Mouse (Mus musculus) heart, postnatal 25 days (tissue): ENCODE measurements around the gene Olfr33. TPM values are rescaled to one million over a fixed set of nuclear protein-coding genes. Genes with fewer than 3 reads are reported as not detected.
A peak's percentile ranks its signal among the peaks of the same experiment; 100 is the strongest.

Source experiments
- DNase-seq: peaks from one replicate; pipeline ENCODE4 v3.0.0; 2022; ENCODE audit warnings: low spot score
- intact Hi-C: fragments of 180-260 bp; cut with DNase I; formaldehyde crosslinking; loops from one replicate; pipeline ENCODE4 v1.15.1; 2025
- total RNA-seq, 2 experiments: library from RNA; stranded (reverse); gene quantifications; 2 replicates each; pipeline ENCODE4 v1.2.3; 2021

The Olfr33 gene
- total RNA-seq, result not detected

DNA sequence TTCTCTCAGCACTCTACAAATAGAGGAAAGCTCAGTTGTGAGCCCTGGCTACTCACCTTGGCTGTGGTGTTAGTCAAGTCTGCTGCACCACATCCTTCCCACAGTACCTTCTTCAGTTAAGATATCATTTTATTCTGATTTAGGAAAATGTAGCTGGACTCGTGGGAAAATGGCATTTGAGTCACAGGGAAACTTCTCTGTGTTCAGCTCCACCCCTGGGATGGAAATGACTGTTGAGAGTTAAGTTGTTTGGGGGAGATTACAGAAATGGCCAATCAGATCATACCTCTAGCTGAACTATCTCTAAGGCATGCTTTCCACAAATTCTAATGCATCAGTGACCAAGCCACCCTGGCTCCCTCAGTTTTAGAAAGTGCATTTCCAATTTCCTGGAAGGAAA lies at the start of gene Olfr33:
Olfr33 (minus strand) TSS at position 101 of the 400 bp plus-strand sequence.
- intact Hi-C loops, result no loop called here

DNA sequence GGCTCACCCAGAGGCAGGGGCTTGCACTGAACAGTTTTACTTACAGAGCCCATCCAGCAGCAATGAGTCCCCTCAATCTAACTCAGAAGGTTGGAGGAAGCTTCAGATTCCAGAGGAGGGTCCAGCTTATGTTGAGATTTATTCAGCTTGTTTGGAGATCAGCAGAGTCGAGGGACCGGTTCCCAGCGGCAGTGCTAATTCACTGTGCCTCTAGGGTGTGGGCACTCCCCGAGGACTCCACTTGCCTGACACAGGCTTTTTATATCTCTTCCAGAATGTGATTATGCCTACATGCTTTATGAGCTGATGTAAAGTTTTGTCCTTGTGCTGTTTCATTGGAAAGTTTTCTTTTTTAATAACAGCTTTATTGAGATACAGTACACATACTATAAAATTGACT lies 40.4 kb upstream of the Olfr33 start, which contains the start of the genes Olfr560 and Olfr78:
Olfr560 (minus strand) TSS at position 101 of the 400 bp plus-strand sequence.
Olfr78 (minus strand) TSS at position 206 of the 400 bp plus-strand sequence.
- no peak for DNase-seq
- intact Hi-C loops, result no loop called here

More for the DNA sequence above, at the start of gene Olfr33:
- no peak for DNase-seq

DNA sequence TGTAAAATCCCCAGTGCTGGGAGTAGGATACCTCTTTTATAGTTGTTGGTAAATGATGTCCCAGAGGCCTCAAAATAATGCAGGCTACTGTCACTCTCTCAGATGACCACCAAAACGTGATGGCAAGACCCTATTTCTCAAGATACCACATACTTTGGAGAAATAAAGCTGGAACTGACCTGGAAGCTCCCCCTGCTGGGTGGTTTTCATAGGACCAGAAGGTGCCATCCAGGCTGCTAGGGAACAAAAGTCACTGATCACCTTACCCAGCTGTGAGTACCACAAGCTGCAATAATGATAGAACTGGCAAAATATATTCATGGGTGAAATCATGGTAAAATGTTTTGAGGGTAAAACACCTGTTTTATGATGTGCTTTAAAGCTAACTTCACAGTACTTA lies 33.2 kb upstream of the Olfr33 start:
- DNase-seq, result no peak
- intact Hi-C loops, result loop anchor here (5.0 kb wide), 2 partner anchors 85 to 240 kb away; no protein-coding TSS in a partner anchor

DNA sequence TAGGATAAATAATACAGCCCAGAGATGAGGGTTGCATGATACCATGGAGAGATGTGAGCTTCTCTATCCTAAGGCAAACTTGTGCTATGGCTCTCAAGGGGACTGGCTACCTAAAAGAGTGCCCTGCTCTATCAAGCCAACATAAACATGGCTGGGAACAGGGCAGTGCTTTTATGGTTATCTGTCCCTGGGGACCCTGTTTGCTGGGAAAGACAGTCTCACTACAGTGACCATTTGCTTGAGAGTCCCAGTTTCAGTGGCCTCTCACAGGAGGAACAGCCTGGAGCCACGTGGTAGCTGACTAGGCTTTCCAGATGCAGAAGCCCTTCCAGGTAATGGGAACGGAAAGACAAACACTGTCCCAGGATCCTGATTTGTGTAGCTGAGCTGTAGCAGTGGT lies 18.8 kb upstream of the Olfr33 start:
- DNase-seq, result no peak
- intact Hi-C loops, result no loop called here

DNA sequence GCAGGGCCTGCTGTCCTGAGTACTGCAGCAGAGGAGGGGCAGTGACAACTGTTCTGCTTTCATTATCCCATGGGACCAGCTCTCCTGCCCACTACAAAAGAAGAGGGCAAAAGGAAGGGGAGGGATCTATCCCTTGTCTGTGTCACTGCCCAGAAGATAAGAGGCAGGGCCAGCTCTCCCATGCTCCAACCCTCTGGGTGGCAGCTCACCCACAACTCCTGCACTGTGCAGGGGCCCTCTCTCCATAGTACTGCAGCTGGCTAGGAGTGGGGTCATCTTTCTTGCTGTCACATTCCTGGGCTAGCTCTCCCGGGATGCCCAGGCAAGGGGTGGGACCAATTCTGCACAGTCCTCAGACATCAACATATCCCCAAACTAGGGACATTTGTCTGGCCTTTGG lies 14.9 kb upstream of the Olfr33 start:
- DNase-seq, result no peak
- intact Hi-C loops, result no loop called here

DNA sequence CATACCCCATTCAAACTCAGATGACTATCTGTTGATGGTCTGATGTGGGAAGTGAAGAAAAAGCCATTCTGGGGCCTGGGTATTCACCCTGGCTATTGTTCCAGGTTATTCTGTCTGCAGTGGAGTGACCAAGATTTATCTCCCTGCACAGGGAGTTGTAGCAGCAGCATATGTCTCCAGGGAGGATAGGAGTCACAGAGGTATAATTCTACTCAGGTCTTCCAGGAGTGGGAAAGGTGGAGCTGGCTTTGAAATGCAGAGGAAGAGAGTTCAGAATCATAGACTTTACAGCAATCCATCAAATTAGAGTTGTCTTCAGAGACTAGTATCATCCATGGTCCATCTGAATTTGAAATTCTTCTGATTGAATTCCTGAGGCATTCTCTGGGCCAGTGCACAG lies 8.5 kb upstream of the Olfr33 start, which contains the start of gene Olfr559:
Olfr559 (minus strand) TSS at position 101 of the 400 bp plus-strand sequence.
- intact Hi-C loops, result no loop called here
- no peak for DNase-seq

DNA sequence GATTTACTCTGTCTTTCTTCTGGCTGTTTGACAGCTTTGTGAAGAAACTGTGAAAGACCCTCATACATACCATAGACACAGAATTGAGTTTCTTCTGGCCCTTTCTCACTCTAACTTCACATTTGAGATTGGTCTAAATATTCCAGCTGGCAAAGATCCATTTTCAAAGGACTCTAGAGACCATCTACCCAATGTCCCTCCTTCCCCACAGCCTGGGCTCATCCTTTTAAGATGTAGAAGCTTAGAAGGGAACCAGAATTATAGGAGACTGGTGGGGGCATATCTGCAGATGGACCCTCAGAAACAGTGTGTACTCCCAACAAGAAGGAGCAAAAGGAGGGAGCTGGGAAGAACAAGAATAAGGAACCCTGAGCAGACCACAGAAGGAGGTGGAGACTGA lies 17.0 kb downstream of the Olfr33 start, which contains the start of gene Olfr558:
Olfr558 (plus strand) TSS at position 301 of the 400 bp plus-strand sequence.
- intact Hi-C loops, result no loop called here
- no peak for DNase-seq

DNA sequence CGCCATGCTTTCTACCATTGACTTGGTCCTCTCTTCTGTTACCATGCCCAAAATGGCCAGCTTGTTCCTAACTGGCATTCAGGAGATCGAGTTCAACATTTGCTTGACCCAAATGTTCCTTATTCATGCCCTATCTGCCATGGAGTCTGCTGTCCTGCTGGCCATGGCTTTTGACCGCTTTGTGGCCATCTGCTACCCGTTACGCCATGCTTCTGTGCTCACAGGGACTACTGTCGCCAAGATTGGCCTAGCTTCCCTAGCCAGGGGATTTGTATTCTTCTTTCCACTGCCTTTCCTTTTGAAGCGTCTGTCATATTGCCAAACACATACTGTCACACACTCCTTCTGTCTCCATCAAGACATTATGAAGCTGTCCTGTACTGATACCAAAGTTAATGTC lies 20.4 kb downstream of the Olfr33 start:
- intact Hi-C loops, result no loop called here
- no peak for DNase-seq

DNA sequence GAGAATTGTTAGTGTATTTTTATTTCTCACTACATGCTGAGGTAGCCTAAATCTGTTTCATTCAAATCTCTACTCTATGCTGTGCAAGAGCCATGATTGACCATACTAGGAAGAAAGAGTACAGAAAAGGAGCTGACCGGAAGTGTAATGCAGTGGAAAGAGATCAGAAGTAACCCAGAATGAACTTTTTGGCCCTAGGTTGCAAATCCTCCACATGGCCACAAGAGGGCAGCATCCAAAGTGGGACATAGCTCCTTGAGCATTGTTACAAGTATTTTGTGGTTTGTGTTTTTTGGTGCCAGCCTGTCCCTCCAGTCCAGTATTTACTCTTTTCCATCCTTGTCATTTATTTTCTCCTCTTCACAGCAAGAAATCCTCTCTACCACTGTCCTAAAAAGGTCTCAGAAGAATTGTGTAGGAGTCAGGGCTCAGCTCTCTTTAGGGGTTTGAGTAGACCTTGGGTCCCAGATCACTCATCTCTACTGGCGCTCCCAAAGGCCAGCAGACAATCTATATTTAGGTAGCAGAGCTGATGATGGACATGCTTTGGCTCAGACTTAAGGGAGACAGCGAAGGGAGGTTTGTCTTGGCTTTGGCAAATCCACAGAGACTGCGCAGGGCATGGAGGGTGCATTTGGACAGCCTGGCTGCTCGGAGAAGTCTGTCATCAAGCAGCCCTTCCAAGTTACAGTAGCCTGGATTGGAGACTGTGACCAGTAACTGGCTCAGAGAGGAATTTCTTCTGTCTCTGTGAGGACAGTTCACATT lies 23.3 kb downstream of the Olfr33 start, which contains the start of gene Olfr557:
Olfr557 (plus strand) TSS at position 553 of the 768 bp plus-strand sequence.
- no peak for DNase-seq
- intact Hi-C loops, result no loop called here

DNA sequence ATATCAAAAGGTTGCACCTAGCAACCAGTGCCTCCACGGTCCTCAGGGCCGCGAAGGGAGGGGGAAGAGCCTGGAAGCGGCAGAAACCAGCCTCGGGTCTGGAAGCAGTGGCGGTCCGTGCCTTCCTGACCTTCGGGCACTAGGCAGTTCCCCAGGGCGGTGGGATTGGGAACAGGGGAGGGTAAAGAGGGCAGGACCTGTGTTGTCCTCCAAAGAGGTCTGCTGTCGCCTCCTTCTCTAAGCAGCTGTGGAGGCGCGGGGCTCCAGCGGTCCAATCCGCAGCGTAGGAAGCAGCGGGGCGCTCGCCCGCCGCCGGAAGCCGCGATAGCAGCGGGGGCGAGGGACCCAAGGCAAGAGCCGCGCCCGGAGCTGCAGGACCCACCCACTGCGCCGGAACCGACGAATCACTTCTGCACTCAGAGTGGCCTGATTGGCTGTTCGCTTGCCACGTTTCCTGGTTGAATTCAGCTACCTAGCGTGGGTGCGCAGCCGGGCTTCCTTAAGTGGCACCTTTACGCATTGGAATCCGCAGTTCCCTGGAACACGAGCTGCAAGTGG lies 31.8 kb downstream of the Olfr33 start, which contains the start of gene Trim68:
Trim68 (minus strand) TSS at position 384 of the 558 bp plus-strand sequence.
- intact Hi-C loops, result no loop called here
- DNase-seq, result peak; percentile 84

DNA sequence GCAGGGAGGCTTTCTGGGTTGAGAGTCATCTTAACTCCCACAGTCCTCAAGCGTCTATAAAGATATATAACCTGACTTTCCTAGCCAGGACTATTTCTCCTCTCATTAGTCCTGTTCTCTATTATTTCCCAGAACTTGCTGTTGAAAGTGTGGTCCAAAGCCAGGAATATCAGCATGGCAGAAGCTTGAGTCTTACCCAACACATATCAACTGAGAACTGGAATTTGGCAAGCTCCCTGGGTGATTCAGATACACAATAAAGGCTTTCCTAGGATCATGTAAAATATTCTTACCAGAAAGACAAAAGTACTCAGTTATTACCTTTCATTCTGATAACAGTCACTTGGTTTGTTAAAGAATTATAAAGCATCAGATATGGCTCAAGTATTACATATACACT lies 37.0 kb downstream of the Olfr33 start:
- intact Hi-C loops, result no loop called here
- DNase-seq, result no peak

DNA sequence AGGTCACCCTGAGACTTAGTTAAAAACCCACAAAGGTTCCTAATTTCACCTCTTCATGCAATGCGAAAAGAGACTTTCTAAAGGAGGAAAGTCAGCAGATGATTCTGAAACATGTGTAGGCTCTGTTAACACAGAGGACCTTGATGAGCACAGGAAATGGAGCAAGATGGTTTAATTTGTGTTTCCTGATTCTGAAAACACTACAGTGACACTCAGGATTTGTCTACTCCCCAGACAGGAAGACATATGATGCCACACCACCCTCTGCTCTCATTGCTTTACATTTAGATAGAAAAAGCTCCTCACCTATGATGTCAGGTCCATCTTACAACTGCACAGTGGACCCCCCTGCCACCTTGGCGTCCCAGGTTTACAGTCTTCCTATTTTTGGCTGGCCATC lies 42.6 kb downstream of the Olfr33 start:
- intact Hi-C loops, result no loop called here
- DNase-seq, result no peak

DNA sequence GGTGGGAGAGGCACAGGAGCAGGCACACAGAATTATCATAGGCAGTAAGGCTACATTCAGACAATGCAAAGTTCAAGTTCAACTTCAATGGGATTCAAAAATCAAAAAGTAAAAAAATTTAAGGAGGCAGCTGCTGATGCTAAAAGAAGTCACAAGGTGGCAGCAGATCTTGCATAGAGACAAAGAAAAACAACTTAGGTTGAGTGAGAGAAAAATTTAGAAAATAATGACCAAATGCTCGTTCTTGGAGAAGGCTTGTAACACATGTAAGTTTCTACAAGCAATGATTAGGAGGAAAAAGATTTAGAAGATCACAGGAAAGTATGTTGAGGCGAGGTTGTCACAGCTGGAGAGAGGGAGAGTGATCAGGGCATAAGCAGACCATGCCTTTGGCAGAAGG lies 53.5 kb downstream of the Olfr33 start:
- intact Hi-C loops, result loop anchor here (1.0 to 5.0 kb wide), 2 partner anchors 87 to 254 kb away; no protein-coding TSS in a partner anchor
- DNase-seq, result no peak

DNA sequence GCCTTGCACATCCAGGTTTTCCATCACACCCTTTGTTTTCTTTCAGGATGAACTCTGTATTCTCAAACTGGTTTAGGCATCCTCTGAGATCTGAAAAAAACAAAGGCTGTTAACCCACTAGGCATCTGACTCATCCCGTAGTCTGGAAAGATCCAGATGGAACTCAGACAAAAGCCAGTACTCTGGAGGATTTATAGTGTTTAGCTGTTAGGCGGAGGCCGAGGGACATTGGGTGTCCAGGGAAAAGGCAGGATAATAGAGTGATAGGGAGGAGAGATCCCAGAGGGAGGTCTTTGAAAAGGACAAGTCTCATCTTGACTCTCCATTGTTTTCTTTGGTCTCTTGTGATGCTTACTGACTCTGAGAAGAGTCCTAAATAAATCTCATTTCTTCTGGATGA lies 54.3 kb downstream of the Olfr33 start, which contains the start of gene Olfr556:
Olfr556 (plus strand) TSS at position 301 of the 400 bp plus-strand sequence.
- no peak for DNase-seq
- intact Hi-C loops, result no loop called here

Other genes starting within 250 kb of the Olfr33 start
- not detected for gene Olfr543, start 237.4 kb downstream of the Olfr33 start, total RNA-seq
- gene Olfr544, start 230.8 kb downstream of the Olfr33 start, total RNA-seq, result not detected
- gene Olfr545, start 219.5 kb downstream of the Olfr33 start, total RNA-seq, result not detected
- not detected for gene Olfr547, start 184.3 kb downstream of the Olfr33 start, total RNA-seq
- gene Olfr548-ps1, start 178.2 kb downstream of the Olfr33 start, total RNA-seq, result not detected
- gene Olfr549, start 169.2 kb downstream of the Olfr33 start, total RNA-seq, result not detected
- 1 to 10 TPM; 5.4 to 5.5 TPM for gene Trim21, start 153.6 kb downstream of the Olfr33 start, total RNA-seq
- gene Olfr550, start 147.6 kb downstream of the Olfr33 start, total RNA-seq, result under 1 TPM; 0.10 to 0.17 TPM
- not detected for gene Olfr551, start 127.2 kb downstream of the Olfr33 start, total RNA-seq
- gene Olfr552, start 121.3 kb downstream of the Olfr33 start, total RNA-seq, result under 1 TPM; 0.08 to 0.36 TPM
- not detected for gene Olfr553, start 100.9 kb downstream of the Olfr33 start, total RNA-seq
- gene Olfr554, start 80.6 kb downstream of the Olfr33 start, total RNA-seq, result not detected
- not detected for gene Olfr555, start 60.2 kb downstream of the Olfr33 start, total RNA-seq
- gene Olfr556, start 54.2 kb downstream of the Olfr33 start, total RNA-seq, result not detected
- gene Trim68, start 31.7 kb downstream of the Olfr33 start, total RNA-seq, result 1 to 10 TPM; 6.5 to 8.2 TPM
- gene Olfr557, start 23.2 kb downstream of the Olfr33 start, total RNA-seq, result not detected
- gene Olfr558, start 16.9 kb downstream of the Olfr33 start, total RNA-seq, result 1 to 10 TPM; 2.4 to 4.4 TPM
- not detected for gene Olfr559, start 8.4 kb upstream of the Olfr33 start, total RNA-seq
- gene Olfr560, start 40.3 kb upstream of the Olfr33 start, total RNA-seq, result not detected
- 1 to 10 TPM in 1 of 2 experiments, under 1 TPM in 1; 0.81 to 1.2 TPM for gene Olfr78, start 40.4 kb upstream of the Olfr33 start, total RNA-seq
- gene Olfr561, start 52.2 kb upstream of the Olfr33 start, total RNA-seq, result not detected
- gene Olfr564, start 84.4 kb upstream of the Olfr33 start, total RNA-seq, result not detected
- gene Olfr566, start 139.7 kb upstream of the Olfr33 start, total RNA-seq, result not detected
- not detected for gene Olfr568, start 158.1 kb upstream of the Olfr33 start, total RNA-seq
- not detected for gene Olfr569, start 171.8 kb upstream of the Olfr33 start, total RNA-seq
- gene Olfr570, start 175.5 kb upstream of the Olfr33 start, total RNA-seq, result not detected
- not detected for gene Olfr571, start 198.5 kb upstream of the Olfr33 start, total RNA-seq
- gene Olfr572, start 205.3 kb upstream of the Olfr33 start, total RNA-seq, result not detected
- not detected for gene Olfr573-ps1, start 223.5 kb upstream of the Olfr33 start, total RNA-seq
- gene Olfr574, start 229.4 kb upstream of the Olfr33 start, total RNA-seq, result not detected
- not detected for gene Olfr575, start 239.7 kb upstream of the Olfr33 start, total RNA-seq
- not detected for gene Olfr576, start 243.6 kb upstream of the Olfr33 start, total RNA-seq